Mouse (Mus musculus) cerebellum, adult 18-20 months (tissue): ENCODE measurements around the gene Dnmt3a.

ENCODE experiments used
- DNase-seq, 2 experiments: peaks; one replicate each; pipeline ENCODE4 v3.0.0; 2021

The Dnmt3a gene

DNA sequence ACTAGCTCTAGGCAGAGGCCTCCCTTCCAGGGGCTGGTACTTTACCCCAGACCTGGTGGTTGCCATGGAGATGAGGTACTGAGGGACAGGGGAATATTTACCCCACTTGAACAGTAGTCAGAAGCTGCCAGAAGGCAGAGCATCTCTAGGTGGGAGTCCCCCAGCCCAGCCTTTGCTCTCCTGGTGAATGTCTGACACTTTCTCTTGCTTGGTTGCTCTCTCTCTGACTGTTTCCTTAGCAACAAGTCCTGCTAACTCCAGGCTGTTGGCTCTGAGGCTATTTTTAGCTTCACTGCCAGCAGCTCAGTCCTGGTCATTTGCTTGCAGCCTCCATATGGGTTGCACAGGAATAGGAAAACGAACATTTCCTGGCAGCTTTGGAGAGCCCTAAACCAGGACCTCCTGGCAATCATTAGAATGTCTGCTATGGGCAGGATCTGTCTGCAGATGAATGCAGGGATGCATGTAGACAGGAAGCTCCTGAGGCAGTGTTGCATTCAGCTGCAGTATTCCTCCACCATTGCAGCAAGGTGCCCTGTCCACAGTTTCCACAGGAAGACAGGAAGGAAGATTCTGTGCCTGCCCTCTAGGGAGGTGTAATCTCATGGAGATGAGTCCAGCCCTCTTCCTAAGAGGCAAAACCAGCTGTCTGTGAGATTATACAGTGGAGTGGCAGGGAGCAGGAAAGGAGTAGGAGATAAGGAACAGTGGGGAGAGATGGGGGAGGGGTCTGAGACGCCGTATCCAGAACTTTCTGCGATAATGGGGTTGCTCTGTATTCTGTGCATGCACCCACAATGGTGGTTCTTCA, 81.9 kb downstream of the Dnmt3a start:
- peak; percentile 69 to 85 for DNase-seq

- peak; percentile 88 to 91 for DNase-seq
Measured at GRCm38 (mm10) chr12:3889875-3890635, 84.2 kb downstream of the Dnmt3a start.

- DNase-seq = no peak
Measured at GRCm38 (mm10) chr12:3890753-3891751, 85.2 kb downstream of the Dnmt3a start.

- no peak for DNase-seq
Measured at GRCm38 (mm10) chr12:3891779-3892239, 86.0 kb downstream of the Dnmt3a start.

DNA sequence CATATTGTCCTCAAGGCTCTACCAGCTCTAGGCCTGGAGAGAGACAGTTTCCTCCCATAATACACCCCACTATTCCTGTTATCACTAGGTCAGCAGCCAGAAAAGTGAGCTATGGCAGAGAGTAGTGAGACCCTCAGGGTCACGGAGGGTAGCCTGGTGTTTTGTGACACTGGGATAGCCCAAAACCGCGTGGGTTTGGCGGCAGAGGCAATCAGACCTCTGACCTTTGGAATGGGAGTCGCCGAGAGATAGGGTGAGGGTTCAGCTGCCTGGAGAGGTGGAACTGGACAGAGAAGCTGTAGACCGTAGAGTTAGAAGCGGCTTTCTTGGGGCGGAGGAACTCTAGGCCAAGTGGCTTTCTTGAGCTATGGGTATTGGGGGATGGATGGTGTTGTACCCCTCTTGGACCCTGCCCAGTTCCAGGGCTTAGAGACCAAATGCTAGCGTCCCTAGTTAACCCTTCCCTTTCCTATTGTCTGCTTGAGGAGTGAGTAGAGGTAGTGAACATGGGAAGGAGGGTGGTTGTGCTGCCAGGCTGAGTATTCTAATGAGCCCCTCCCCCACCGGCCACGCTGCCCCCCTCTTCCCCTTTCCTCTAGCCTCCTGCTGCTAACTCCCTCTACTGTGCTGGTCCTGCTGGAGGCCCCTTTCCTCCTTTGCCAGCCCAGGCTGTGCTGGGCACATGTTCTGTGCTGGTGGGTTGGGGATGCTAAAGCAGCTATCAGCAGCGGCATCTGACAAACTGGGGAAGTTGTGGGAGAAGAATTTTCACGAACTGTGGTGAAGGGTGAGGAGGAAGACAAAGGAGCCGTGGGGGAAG, 86.6 kb downstream of the Dnmt3a start:
- DNase-seq = no peak

- DNase-seq = no peak
Measured at GRCm38 (mm10) chr12:3893335-3893734, 87.5 kb downstream of the Dnmt3a start.

DNA sequence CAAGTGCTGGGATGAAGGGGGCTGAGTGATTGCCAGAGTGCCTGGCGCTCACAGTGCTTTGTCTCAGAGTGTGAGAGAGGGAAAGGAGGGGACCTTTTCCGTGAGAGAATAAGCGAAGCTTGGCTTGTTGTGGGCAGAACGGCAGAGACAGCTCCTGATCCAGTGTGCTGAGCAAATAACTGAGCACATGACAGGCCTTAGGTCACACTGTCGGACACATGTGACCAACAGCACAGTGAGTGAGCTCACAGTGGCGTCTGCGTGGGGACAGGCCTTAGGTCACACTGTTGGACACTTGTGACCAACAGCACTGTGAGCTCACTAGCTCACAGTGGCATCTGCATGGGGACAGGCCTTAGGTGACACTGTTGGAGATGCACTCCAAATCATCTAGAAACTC, 88.7 kb downstream of the Dnmt3a start:
- peak in 1 of 2 experiments; percentile 7 for DNase-seq

DNA sequence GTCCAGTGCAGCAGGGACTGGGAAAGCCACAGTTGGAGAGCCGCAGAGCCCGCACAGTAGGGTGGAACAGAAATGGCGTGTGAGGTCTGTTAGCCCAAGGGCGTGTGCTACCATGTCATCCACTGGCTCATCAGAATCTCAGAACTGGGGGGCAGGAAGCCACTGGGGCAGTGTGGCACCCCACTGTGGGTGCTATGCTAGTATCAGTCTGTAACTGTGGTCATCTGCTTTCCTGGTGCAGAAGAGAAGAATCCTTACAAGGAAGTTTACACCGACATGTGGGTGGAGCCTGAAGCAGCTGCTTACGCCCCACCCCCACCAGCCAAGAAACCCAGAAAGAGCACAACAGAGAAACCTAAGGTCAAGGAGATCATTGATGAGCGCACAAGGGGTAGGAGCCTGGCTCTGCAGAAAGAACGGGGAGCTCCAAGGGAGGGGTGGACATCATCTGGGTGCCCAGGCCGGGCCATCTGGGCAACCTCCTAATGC, 91.3 kb downstream of the Dnmt3a start:
- no peak for DNase-seq

DNA sequence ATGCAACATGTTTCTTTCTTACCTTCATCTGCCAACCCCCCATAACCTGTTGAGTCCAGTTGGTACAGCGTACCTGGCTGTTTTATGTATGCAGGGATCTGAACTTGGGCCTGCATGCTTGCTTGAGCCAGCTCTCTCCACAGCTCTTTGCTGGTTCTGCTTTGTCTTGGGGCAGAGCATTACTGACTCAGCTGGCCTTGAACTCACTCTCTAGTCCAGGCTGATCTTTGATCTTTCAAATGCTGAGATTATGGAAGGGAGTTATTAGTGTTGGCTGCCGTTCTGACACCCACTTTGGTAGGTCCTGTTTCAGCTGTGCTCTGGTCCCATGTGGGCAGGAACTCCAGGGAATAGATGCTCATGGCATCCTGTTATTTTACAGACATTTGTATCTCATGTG, 93.0 kb downstream of the Dnmt3a start:
- DNase-seq = no peak

GRCm38 (mm10) chr12:3905436-3905835, 99.6 kb downstream of the Dnmt3a start:
- DNase-seq = no peak

- no peak for DNase-seq
Measured at GRCm38 (mm10) chr12:3906308-3906707, 100.5 kb downstream of the Dnmt3a start.

DNA sequence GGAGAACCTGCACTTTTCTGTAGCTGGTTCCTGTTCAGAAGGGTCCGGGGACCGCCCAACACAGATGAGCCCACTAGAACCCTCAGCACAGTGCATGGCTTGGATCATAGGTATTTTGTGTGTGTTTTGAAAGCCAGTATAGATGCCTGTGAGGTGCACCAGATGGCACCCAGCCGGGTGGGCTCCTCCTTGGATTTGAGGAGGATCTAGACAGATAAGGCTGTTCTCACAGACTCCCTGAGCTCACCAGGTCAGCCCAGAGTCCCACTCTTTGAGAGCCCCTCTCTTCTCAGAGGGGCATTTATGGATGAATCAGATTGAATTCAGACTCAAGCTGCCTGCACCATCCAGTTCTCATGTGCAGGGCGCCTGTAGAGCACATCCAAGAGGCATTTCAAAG, 101.2 kb downstream of the Dnmt3a start:
- no peak for DNase-seq

- no peak for DNase-seq
Measured at GRCm38 (mm10) chr12:3907418-3907817, 101.6 kb downstream of the Dnmt3a start.

DNA sequence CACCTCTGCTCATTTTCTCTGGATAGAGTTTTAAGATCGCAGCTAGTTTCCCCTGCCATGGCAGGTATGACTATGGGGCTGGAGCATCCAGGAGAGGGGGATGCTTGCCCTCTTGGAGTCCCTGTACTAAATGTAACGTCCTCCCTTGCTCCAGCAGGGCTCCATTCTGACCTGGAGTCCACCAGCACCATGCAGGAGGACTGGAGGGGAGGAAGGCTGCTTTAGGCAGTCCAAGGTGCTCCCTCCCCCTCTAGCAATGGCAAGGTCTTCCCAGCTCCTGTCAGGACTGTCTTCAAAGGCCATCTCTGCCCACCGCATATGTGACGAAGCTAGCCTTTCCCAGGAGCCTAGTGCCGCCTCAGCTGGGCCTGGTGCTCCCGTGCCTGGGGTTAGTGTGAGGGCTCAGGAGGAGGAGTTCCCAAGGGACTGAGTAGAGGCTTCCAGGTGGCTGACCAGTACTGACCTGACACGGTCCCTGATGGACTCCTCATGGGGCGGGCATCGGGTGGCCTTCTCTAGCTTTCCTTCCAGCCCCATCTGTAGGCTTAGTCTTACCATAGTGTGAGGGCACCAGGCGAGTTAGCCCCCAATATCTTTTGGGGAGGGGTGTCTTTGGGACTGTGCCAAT, 104.8 kb downstream of the Dnmt3a start:
- no peak for DNase-seq

DNA sequence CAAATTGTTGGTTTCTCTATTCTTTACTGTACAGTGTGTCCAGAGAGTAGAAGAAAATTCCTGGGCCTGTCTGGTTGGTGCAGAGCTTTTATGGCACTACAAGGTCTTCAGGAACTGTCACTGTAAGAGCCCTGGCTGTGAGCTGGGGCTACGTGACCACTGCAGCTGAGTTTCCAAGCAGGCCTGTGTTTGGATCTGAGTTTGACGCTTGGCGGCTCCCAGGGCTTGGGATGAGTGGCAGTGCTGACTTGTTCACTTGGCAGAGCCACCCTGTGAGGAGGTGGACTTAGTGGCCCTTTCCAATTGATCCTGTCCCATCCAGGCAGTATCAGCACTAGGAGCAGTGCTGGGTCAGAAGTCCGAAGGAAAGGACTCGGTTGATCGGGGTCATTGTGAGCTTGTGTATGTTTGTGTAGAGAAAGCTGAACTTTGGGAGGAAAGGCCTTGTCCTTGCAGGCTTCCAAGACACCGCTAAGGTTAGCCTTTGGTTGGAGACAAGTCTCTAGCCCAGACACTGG, 106.1 kb downstream of the Dnmt3a start:
- DNase-seq = no peak

GRCm38 (mm10) chr12:3915852-3916251, 110.0 kb downstream of the Dnmt3a start:
- DNase-seq = no peak

- DNase-seq = no peak
Measured at GRCm38 (mm10) chr12:3917668-3918341, 112.0 kb downstream of the Dnmt3a start.

DNA sequence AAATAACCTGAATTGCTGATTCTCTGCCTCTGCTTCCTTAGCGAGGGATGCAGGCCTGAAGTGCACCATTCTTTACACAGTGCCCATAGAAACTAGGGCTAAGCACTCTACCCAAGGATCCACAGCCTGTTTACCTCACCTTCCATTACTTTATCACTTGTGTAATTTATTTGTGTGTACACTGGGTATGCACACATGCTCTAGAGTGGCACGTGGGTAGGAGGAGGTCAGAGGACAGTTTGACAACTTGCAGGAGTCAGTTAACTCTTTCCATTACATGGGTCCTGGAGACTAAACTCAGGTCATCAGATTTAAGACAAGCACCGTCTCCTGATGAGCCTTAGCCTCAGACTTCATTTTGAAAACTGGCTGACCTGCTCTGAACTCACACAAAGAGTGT, 112.8 kb downstream of the Dnmt3a start:
- no peak for DNase-seq

DNA sequence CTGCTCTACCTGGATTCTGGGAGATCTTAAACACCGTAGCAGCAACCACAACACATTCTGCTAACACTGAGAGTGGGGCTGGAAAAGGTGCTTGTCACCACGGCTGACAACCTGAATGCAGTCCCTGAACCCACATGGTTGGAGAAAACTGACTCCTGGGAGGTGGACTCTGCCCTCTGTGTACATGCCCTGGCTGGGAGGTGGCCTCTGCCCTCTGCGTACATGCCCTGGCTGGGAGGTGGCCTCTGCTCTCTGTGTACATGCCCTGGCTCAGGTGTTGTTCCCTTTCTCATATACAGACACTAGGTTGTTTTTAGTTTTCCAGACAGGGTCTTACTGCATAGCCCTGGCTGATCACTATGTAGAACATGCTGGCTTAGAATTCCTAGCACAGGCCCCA, 113.6 kb downstream of the Dnmt3a start:
- DNase-seq = no peak

DNA sequence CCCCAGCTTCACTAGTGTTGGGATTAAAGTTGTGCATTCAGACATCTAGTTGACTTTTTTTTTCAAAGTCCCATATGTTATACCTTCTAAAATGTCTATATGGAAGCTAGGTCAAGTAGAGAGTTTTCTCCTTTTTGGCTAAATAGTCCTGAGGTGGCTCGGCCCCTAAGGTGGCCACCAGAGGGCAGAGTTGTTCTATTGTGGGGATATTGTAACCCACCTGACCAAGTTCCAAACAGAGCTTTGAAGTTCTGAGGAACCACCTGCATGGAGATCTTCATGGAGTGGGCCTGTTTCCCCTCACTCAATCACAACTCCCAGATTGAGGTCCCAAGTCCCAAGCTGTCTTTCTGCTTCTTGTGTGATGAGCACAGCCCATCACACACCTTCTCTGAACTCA, 120.3 kb downstream of the Dnmt3a start:
- peak; percentile 79 to 87 for DNase-seq
